Mouse (Mus musculus) common myeloid progenitor, adult 5-6 weeks (primary cell): ENCODE measurements around the gene Sparcl1. TPM values are rescaled to one million over a fixed set of nuclear protein-coding genes. Genes with fewer than 3 reads are reported as not detected.

Experiments used
- ATAC-seq: replicated peaks from 2 replicates; pipeline ENCODE4 v1.8.0; 2016; ENCODE audit warnings: low read depth, mild to moderate bottlenecking, moderate TSS enrichment, inconsistent platforms; ENCODE audit not compliant: poor library complexity, severe bottlenecking
- total RNA-seq: library from RNA; stranded (forward); fragments of 200-1000, 187-1606 nt; gene quantifications from 2 replicates; pipeline ENCODE4 v1.2.3, GENCODE M21; 2017

Sparcl1 gene
- total RNA-seq, 1 experiment from 2014 or later: not detected

- no peak for ATAC-seq
Measured at GRCm38 (mm10) chr5:104035824-104036223, 77.7 kb downstream of the Sparcl1 start.

GRCm38 (mm10) chr5:104035066-104035465, 78.5 kb downstream of the Sparcl1 start:
- ATAC-seq: no peak

- peak; percentile 66; the same call in 1 of the 2 replicates for ATAC-seq
Measured at GRCm38 (mm10) chr5:104032434-104033097, 81.0 kb downstream of the Sparcl1 start.

Other genes starting within 250 kb of the Sparcl1 start
- 2.9 and 9.6 TPM in 2 replicates for gene Klhl8, start 202.5 kb downstream of the Sparcl1 start, total RNA-seq
- not detected in 2 replicates for gene Hsd17b13, start 136.3 kb downstream of the Sparcl1 start, total RNA-seq
- 40.1 and 54.7 TPM in 2 replicates for gene Hsd17b11, start 91.8 kb downstream of the Sparcl1 start, total RNA-seq
- gene Nudt9, start 67.4 kb downstream of the Sparcl1 start, total RNA-seq: 62.6 and 65.2 TPM in 2 replicates
- not detected in 2 replicates for gene Gm17660, start 36.1 kb downstream of the Sparcl1 start, total RNA-seq
- gene Dspp, start 57.0 kb upstream of the Sparcl1 start, total RNA-seq: not detected in 2 replicates
- gene Dmp1, start 88.9 kb upstream of the Sparcl1 start, total RNA-seq: not detected in 2 replicates
- 0.15 TPM in 1 of 2 replicates, not detected in the other for gene Ibsp, start 185.4 kb upstream of the Sparcl1 start, total RNA-seq
- not detected in 2 replicates for gene Mepe, start 211.6 kb upstream of the Sparcl1 start, total RNA-seq